Mouse (Mus musculus) E14TG2a.4 (cell line): ENCODE measurements around the gene Mcrip2.

Experiments used
- CTCF ChIP-seq: conservative IDR thresholded peaks from 2 replicates; pipeline ENCODE4 v1.5.1; 2014; ENCODE audit warnings: low read length
- NANOG ChIP-seq: IDR thresholded peaks from 2 replicates; pipeline ENCODE4 v1.6.1; 2014; ENCODE audit warnings: borderline replicate concordance, low read length, mixed read lengths
- POU5F1 ChIP-seq: IDR thresholded peaks from 2 replicates; pipeline ENCODE4 v1.6.1; 2014; ENCODE audit warnings: low read length, borderline replicate concordance

DNA sequence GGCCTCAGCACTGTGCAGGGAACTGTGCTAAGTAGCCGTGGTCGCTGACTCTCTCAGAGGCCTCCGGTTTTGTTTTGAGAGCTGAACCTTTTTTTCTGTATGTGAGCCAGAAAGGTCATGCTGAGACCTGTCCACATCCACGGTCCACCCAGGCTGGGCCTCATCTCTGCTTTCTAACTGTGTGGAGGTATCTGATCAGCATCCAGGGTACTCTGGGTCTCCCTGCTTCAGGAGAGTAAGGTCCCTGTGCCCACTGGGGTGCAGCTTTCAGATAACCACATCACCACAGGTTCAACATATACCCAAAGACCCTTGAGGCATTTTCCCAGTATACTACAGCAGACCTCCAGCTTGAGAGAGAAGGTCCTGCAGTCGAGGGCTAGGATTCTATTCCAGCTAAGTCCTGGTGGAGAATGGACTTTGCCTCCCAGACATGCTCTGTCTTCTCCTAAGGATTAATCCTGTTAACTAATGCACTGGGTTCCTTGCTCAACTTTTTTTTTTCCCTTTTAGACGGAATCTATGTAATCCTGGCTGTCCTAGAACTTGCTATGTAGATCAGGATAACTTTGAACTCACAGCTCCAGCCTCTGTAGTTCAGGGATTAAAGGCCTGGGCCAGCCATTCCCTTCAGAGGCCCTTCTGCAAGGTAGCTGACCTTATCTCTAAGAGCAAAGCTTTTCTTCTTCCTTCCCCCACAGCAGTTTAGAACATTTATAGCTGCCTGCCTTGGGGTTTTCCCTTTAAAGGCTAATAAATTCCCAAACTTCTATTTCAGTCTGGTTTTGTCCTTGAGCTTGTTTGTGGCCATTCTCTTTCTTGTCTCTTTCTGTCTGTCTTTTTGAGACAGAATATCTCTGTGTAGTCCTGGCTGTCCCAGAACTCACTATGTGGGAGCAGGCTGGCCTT, 6.6 kb downstream of the Mcrip2 start:
- TF ChIP-seq CTCF: no peak
- TF ChIP-seq NANOG: no peak
- TF ChIP-seq POU5F1: no peak
